In genomic region chr3:152266036-152266421, GRCm38 (mm10) we compare ENCODE assay signal across 8 mouse cellular contexts. TPM values are rescaled to one million over a fixed set of nuclear protein-coding genes. Genes with fewer than 3 reads are reported as not detected.
DNase-seq lines count a peak whose midpoint lies in the region; ATAC-seq and TF ChIP-seq lines count a peak whose summit lies in the region.

Gene Nexn (minus strand): TSS chr3:152266350.

- TF ChIP-seq CTCF in layer of hippocampus, adult 2 months (conservative IDR thresholded peaks at IDR 0.05): no peak

- no peaks in the 10 kb centered on the region for H3K9me3 ChIP-seq in forebrain, embryonic 13.5 days (replicated peaks)
- H3K9me3 ChIP-seq in hindbrain, embryonic 12.5 days (replicated peaks): no peaks in the 10 kb centered on the region
- H3K9me3 ChIP-seq in midbrain, embryonic 14.5 days (ENCODE audit: control insufficient read depth, low read length): no peaks in the 10 kb centered on the region

- peaks cover 58% of the 10 kb centered on the region for H3K27me3 ChIP-seq in forebrain, embryonic 13.5 days
- peaks cover 35% of the 10 kb centered on the region for H3K27me3 ChIP-seq in hindbrain, embryonic 12.5 days
- H3K27me3 ChIP-seq in midbrain, embryonic 14.5 days (ENCODE audit: control insufficient read depth, insufficient read depth, low read length): peaks cover 19% of the 10 kb centered on the region

- H3K4me3 ChIP-seq in layer of hippocampus, adult 2 months: peak within 1 kb of the TSS; percentile 60
- H3K4me3 ChIP-seq in forebrain, embryonic 13.5 days: peak within 1 kb of the TSS; percentile 55
- H3K4me3 ChIP-seq in hindbrain, embryonic 12.5 days: peak within 1 kb of the TSS; percentile 56
- peak within 1 kb of the TSS; percentile 49 for H3K4me3 ChIP-seq in midbrain, embryonic 14.5 days (replicated peaks; ENCODE audit: low read depth, low read length)

- H3K4me1 ChIP-seq in forebrain, embryonic 13.5 days: peaks cover 17% of the 10 kb centered on the region
- peaks cover 31% of the 10 kb centered on the region for H3K4me1 ChIP-seq in hindbrain, embryonic 12.5 days
- peaks cover 17% of the 10 kb centered on the region for H3K4me1 ChIP-seq in midbrain, embryonic 14.5 days (ENCODE audit: control insufficient read depth, insufficient read depth, low read length)

- H3K27ac ChIP-seq in layer of hippocampus, adult 2 months: no peak within 1 kb of the TSS
- H3K27ac ChIP-seq in forebrain, embryonic 13.5 days: no peak within 1 kb of the TSS
- H3K27ac ChIP-seq in hindbrain, embryonic 12.5 days: no peak within 1 kb of the TSS
- no peak within 1 kb of the TSS for H3K27ac ChIP-seq in midbrain, embryonic 14.5 days (replicated peaks; ENCODE audit: low read depth, low read length)

- peak; percentile 26 for ATAC-seq in forebrain, embryonic 13.5 days
- ATAC-seq in hindbrain, embryonic 12.5 days (ENCODE audit: low FRiP score): peak; percentile 18; the same call in 1 of the 2 replicates
- ATAC-seq in midbrain, embryonic 14.5 days (ENCODE audit: low FRiP score, low TSS enrichment): no peak; the same call in 1 of the 2 replicates
- ATAC-seq in granulocyte monocyte progenitor cell, adult 5-6 weeks (replicated peaks; ENCODE audit: poor library complexity, severe bottlenecking): no peak

- H3K9ac ChIP-seq in forebrain, embryonic 13.5 days: peak within 1 kb of the TSS; percentile 67
- peak within 1 kb of the TSS; percentile 69 for H3K9ac ChIP-seq in hindbrain, embryonic 12.5 days
- H3K9ac ChIP-seq in midbrain, embryonic 14.5 days (replicated peaks; ENCODE audit: low read length): peak within 1 kb of the TSS; percentile 60

- no peaks in the 10 kb centered on the region for H3K36me3 ChIP-seq in forebrain, embryonic 13.5 days (ENCODE audit: poor library complexity, severe bottlenecking)
- H3K36me3 ChIP-seq in hindbrain, embryonic 12.5 days: no peaks in the 10 kb centered on the region
- no peaks in the 10 kb centered on the region for H3K36me3 ChIP-seq in midbrain, embryonic 14.5 days (ENCODE audit: control insufficient read depth, insufficient read depth, low read length)

- no peak for DNase-seq in layer of hippocampus, adult 2 months (ENCODE audit: low spot score in 2 of 2)
- no peak for DNase-seq in layer of hippocampus, postnatal 36 days
- no peak for DNase-seq in midbrain, embryonic 14.5 days
- DNase-seq in layer of hippocampus, adult 8-10 months (ENCODE audit: low spot score in 2 of 2): no peak
- no peak for DNase-seq in spleen, postnatal 10 days (ENCODE audit: low spot score in 2 of 2)

- 2% methylated on average over 13 of the region's 13 CpGs for WGBS in forebrain, embryonic 13.5 days
- WGBS in hindbrain, embryonic 12.5 days: 3% methylated on average over 13 of the region's 13 CpGs
- 4% methylated on average over 13 of the region's 13 CpGs for WGBS in midbrain, embryonic 14.5 days

- H3K4me2 ChIP-seq in forebrain, embryonic 13.5 days: peak within 1 kb of the TSS; percentile 98
- H3K4me2 ChIP-seq in hindbrain, embryonic 12.5 days (replicated peaks): peak within 1 kb of the TSS; percentile 96
- peak within 1 kb of the TSS; percentile 98 for H3K4me2 ChIP-seq in midbrain, embryonic 14.5 days (ENCODE audit: low read length)

RNA-seq across cellular contexts. Expression of gene Nexn, which starts in this region (rescaled TPM):
- 1 to 10 TPM in 1 of 2 experiments, under 1 TPM in 1; 0.95 to 1.8 TPM for total RNA-seq in layer of hippocampus, adult 2 months (2021)
- 1 to 10 TPM in 1 of 2 experiments, under 1 TPM in 1; 0.91 to 1.4 TPM for total RNA-seq in layer of hippocampus, postnatal 36 days (2021)
- 2.6 and 2.9 TPM in 2 replicates for polyA plus RNA-seq in forebrain, embryonic 13.5 days (2015; fragmentation: Nextera tagmentation; extraction: Ambion mirVana)
- polyA plus RNA-seq in hindbrain, embryonic 12.5 days (2016; fragmentation: Nextera tagmentation; extraction: Ambion mirVana): 5.4 and 12.0 TPM in 2 replicates
- polyA plus RNA-seq in midbrain, embryonic 14.5 days (2014; fragmentation: Nextera tagmentation; extraction: Ambion mirVana): 1.7 and 2.2 TPM in 2 replicates
- total RNA-seq in layer of hippocampus, adult 8-10 months (2022): 1 to 10 TPM in 2 of 4 experiments, under 1 TPM in 2; 0.65 to 2.9 (median 1.3) TPM
- total RNA-seq in granulocyte monocyte progenitor cell, adult 5-6 weeks (2014; fragmentation: Nextera tagmentation): not detected in 2 replicates
- not detected in 2 replicates for total RNA-seq in granulocyte monocyte progenitor cell, adult 5-6 weeks (2017)

Comparison
In these comparisons a context has a peak if more than half of its experiments do, and no peak if none do; other contexts are left out.
1. ATAC-seq: peak in forebrain, embryonic 13.5 days (single experiment) and hindbrain, embryonic 12.5 days (single experiment); none in midbrain, embryonic 14.5 days (single experiment) and granulocyte monocyte progenitor cell, adult 5-6 weeks (single experiment).
2. Peak in every context shown above with its lines, with median percentiles within 50 percentile points of each other: H3K4me3 ChIP-seq, H3K4me2 ChIP-seq and H3K9ac ChIP-seq.